Mouse (Mus musculus) liver, adult (tissue): ENCODE data around the gene Cfap126.
"Not testable (repeated sequence)": the region's sequence is repeated elsewhere in the genome, so short reads cannot be mapped to it uniquely, and the experiment has no call there.

Experiments
- GATA4 ChIP-seq: IDR thresholded peaks from 2 replicates; pipeline ENCODE4 v1.6.1; 2014; ENCODE audit warnings: mild to moderate bottlenecking, low read length; ENCODE audit not compliant: insufficient replicate concordance

Gene Cfap126

GRCm38 (mm10) chr1:171113873-171114299 is at the start of gene Cfap126:
Gene Cfap126 (plus strand): TSS chr1:171113918.
- TF ChIP-seq GATA4: peak; percentile 33; the same call in 1 of the 2 replicates

GRCm38 (mm10) chr1:171064491-171065242 is 49.1 kb upstream of the Cfap126 start, which contains the start of gene Fcgr3:
Gene Fcgr3 (minus strand): TSS chr1:171064935.
- not testable (repeated sequence) for TF ChIP-seq GATA4

GRCm38 (mm10) chr1:171085718-171086117 is 28.0 kb upstream of the Cfap126 start:
- no peak for TF ChIP-seq GATA4

GRCm38 (mm10) chr1:171089891-171090290 is 23.8 kb upstream of the Cfap126 start:
- no peak for TF ChIP-seq GATA4

GRCm38 (mm10) chr1:171090761-171091160 is 23.0 kb upstream of the Cfap126 start:
- TF ChIP-seq GATA4: no peak

- TF ChIP-seq GATA4: no peak
Observed at GRCm38 (mm10) chr1:171094424-171094823, 19.3 kb upstream of the Cfap126 start.

GRCm38 (mm10) chr1:171096110-171096964 is 17.4 kb upstream of the Cfap126 start:
- no peak for TF ChIP-seq GATA4

GRCm38 (mm10) chr1:171097136-171097535 is 16.6 kb upstream of the Cfap126 start:
- no peak for TF ChIP-seq GATA4

GRCm38 (mm10) chr1:171097612-171098011 is 16.1 kb upstream of the Cfap126 start:
- no peak for TF ChIP-seq GATA4

GRCm38 (mm10) chr1:171101033-171101432 is 12.7 kb upstream of the Cfap126 start:
- no peak for TF ChIP-seq GATA4

GRCm38 (mm10) chr1:171101733-171102546 is 11.8 kb upstream of the Cfap126 start:
- no peak for TF ChIP-seq GATA4

GRCm38 (mm10) chr1:171102547-171103177 is 11.1 kb upstream of the Cfap126 start:
- TF ChIP-seq GATA4: peak; percentile 67; the same call in 1 of the 2 replicates

- TF ChIP-seq GATA4: no peak
Observed at GRCm38 (mm10) chr1:171103179-171103840, 10.4 kb upstream of the Cfap126 start.

- no peak for TF ChIP-seq GATA4
Observed at GRCm38 (mm10) chr1:171105226-171105625, 8.5 kb upstream of the Cfap126 start.
